Mouse (Mus musculus) adipocyte (in vitro differentiated cells): ENCODE results near the gene Bst1.

Experiments
- DNase-seq: peaks from one replicate; pipeline ENCODE4 v3.0.0-alpha.2; 2016; ENCODE audit warnings: low spot score

Gene Bst1

GRCm38 (mm10) chr5:43860096-43860495 lies 41.4 kb downstream of the Bst1 start:
- no peak for DNase-seq

- DNase-seq = no peak
These were observed 42.2 kb downstream of the Bst1 start for GRCm38 (mm10) chr5:43860670-43861431.

- DNase-seq = no peak
These were observed 45.0 kb downstream of the Bst1 start for GRCm38 (mm10) chr5:43863642-43864041.

GRCm38 (mm10) chr5:43865316-43865715 lies 46.6 kb downstream of the Bst1 start:
- no peak for DNase-seq

GRCm38 (mm10) chr5:43868253-43868652 lies 49.6 kb downstream of the Bst1 start, which contains the start of gene Cd38:
TSS of gene Cd38 (plus strand) at chr5:43868553.
- DNase-seq = no peak

GRCm38 (mm10) chr5:43868711-43869600 lies 50.3 kb downstream of the Bst1 start:
- DNase-seq = peak; percentile 26

GRCm38 (mm10) chr5:43871845-43872244 lies 53.2 kb downstream of the Bst1 start:
- DNase-seq = no peak

GRCm38 (mm10) chr5:43872652-43873051 lies 54.0 kb downstream of the Bst1 start:
- DNase-seq = no peak

GRCm38 (mm10) chr5:43882034-43882433 lies 63.3 kb downstream of the Bst1 start:
- no peak for DNase-seq

GRCm38 (mm10) chr5:43885060-43885820 lies 66.6 kb downstream of the Bst1 start:
- no peak for DNase-seq

- DNase-seq = peak; percentile 65
These were observed 73.7 kb downstream of the Bst1 start for GRCm38 (mm10) chr5:43892386-43892785.
